Mouse (Mus musculus): ENCODE results near the gene Eefsec.

The Eefsec gene

DNA sequence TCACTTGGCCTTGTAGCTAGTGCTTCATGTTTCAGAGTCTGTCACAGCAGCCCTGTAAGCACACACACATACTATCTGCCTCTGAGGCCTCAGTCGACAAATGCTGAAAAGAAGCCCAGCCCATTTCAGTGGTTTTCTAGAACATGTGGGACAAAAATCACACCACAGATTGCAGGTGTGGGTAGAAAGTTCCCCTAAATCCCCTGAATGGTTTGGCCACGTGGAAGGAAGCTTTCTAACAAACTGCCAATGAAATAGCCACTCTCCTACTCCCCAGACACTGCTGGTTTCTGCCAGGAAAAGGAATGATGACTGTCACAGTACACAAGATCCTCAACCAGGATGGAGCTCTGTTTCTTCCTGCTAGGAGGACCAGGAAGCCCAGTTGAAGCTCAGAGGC is 33.7 kb downstream of the Eefsec start:
- DNase-seq, result no peak

DNA sequence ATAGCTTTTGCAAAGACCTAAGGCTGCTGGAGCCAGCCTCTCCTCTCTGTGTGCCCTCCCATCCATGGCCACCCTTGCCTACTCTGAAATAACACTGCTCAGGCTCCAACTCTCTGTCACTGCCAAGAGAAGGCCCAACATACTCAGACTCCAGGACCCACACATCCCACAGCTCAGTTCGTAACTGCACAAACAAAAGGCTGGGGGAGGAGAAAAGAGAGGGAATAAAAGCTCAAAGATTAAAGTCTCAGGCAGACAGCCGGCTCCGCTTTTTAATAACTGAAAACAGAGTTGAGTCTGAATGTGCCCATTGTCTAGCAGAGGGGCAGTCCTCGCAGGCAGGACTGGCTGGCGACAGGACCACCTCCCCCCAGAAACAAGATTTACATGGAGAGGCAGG is 36.8 kb downstream of the Eefsec start:
- no peak for DNase-seq

DNA sequence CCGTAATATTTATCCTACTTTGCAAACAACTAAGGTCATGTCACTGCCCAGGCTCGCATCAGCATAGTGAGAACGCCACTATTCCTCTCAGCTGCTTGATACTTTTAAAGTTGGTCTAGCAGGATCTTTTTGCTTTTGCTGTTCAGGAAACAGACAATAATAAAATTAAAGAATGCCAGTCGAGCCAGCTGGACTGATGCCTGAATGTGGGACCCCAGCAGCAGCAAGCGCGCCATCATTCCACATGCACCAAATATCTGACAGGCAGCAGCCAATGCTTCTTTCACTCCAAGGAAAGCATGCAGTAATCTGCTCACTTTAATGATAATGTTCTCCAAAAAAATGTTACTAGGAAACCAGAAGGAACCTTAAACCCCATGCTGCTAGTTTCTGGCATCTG is 45.9 kb downstream of the Eefsec start:
- DNase-seq, result no peak

DNA sequence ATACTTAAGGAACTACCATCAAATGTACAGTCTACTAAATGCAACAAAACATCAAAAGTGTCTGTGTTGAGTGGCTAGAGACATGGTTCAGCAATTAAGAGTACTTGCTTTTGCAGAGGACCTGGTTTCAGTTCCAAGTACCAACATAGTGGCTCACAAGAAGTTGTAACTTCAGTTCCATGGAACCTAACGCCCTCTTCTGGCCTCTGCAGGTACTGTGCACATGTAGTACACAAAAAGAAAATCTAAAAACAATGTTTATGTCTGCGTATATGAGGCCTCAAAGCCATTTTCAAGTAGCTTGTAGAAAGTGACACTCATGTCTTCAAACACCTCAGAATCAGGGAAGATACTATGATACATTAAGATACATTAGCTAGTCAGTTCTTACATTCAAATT is 48.4 kb downstream of the Eefsec start:
- DNase-seq, result no peak

DNA sequence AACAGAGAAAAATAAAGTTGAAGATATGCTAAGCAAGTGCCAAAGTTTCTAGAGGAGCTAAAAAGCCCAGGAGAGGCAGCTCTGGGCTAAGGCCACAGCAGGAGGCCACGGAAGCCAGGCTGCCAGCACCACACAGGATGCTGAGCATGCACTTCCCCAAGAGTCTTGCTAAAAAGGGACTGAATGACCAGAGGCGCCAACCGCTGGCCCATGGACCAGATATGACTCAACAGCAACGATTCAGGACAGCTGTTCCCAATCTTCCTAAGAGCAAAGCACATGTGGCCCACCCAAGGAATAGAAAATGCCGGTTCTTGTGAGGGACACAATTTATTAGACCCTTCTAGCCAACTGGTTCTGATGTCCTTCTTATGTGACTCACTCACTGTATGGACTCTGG is 57.4 kb downstream of the Eefsec start:
- no peak for DNase-seq

DNA sequence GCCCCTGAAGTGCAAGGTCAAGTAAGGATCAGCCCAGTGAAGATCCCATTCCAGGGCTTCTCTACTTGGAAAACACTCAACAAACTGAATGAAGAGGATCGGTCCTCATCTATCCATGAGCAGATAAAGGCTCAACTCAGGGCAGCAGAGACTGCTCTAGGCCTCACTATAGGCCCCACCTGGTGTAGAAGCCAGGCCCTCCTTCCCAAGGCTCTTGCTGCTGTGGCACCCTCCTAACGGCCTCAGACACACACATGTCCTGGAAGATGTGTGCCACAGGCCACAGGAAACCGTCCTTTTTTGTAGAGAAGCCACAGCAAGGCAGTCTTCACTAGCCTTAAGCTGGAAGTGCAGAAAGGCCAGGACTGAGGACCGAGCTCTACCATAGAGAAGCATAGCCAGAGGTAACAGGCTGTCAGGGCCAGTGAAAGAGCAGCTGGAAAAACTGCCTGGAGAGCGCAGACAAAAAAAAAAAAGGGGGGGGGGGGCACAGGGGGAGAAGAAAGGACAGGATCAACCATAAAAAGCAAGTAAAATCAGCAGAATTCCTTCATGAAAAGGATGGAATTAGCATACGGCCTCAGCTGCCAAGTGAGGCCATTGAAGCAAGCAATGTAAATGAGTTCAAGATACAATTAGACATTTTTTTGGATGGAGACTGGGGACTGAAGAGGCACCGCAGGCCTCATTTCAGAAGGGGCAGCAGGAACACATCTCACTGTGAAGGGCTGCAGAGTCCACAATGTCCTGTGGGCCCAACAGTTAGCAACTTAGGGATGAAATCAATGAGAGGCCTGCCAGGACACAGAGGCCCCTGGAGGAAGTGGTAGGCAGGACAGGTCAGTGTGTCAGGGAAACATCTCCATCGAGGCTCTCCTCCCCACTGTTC is 58.3 kb downstream of the Eefsec start:
- no peak for DNase-seq

DNA sequence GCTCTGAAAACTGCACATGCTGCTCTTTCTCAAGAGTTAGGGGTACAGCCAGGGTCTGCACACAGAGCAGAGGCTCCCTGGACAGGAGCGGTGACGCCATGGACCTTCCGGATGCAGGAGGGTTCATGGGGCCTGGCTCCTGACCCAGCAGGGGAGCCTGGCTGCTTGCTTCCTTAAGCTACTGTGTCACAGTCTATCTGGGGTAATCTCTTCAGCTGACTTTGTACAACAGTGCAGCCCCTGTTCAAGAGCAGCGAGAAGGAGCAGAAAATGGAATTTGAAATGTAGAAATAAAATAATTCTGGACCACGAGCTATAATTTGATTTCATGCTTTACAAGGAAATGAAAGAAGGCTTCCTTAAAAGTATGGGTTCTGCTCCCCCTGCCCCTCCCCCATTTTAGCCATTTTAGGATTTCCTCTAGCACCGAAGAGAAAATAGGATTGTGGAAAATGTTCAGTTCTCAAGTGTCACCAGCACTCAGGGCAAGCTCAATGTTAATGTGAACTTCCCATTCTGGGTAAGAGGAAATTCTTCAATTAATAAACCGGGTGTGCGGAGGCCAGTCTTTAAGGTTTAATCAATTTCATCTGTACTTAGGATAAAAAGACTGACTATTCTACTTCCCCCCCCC is 61.8 kb downstream of the Eefsec start:
- DNase-seq, result no peak

DNA sequence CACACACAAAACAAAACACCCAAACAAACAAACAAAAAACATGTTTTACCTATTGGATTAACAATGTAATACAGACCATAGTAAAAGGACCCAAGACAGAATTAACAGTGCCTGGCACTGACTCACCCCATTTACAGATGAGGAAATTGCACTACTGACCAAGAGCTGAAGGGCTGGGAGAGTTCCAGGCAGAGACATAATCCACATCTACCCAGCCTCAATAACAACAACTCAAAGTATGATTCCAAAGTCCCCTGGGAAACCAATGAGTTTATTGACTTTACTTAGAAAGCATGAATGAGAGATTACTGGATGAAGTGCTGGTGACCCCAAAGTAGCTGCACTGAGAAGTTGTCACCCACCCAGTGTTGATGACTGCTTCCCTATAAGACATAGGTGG is 62.6 kb downstream of the Eefsec start:
- no peak for DNase-seq

DNA sequence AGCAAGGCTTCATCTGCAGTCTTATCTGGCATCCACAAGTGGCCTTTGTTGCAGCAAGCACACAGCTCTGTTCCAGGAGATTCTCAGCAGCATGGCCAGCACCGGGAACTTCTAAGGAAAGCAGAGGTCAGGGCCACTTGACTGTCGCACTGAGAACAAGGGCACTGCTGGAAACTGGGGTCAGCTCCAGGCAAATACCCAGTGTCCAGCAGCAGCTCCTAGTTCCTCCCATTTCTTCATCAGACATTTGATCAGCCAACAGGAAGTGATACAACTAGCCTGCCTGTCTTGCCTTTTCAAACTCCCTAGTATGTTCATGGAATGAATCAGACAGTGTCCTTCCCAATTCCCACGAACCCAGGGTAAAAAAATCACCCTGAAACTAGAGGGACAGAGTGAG is 66.6 kb downstream of the Eefsec start:
- DNase-seq, result no peak

DNA sequence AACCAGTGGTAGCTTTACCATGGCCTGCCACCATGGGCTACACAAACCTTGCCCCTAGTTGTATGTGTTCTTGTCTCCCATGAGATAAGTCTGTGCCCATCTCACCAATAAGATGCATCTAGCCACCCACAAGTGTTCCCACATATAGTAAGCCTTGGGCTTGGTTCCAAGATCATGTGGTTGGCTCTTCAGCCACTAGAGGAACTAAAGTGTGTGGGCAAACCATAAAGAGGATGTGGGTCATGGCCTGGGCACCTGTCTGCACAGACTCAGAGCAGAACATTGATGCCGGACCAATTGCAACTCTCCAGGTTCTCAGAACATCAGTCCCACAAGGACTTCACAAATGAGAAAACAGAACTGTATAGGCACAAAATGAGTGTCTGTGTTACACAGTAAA is 67.5 kb downstream of the Eefsec start:
- no peak for DNase-seq

DNA sequence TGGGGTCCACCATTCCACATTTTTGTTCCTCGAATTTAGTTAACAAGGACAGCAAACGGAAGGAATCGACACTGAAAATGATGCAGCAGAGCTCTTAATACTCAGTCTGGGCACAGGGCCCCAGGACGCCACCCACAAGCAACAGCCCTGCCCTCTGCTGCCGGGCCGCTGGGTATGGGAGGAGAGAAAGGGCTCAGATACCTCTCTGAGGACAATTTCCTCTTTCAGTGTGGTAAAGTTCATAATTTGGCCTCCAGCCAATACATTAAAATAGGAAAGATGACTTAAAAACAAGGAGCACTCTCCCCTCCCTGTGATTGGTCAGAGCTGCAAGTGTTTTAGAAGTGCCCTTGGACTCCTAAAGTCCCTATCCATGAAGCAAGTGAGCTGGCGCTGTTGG is 72.1 kb downstream of the Eefsec start:
- DNase-seq, result no peak

DNA sequence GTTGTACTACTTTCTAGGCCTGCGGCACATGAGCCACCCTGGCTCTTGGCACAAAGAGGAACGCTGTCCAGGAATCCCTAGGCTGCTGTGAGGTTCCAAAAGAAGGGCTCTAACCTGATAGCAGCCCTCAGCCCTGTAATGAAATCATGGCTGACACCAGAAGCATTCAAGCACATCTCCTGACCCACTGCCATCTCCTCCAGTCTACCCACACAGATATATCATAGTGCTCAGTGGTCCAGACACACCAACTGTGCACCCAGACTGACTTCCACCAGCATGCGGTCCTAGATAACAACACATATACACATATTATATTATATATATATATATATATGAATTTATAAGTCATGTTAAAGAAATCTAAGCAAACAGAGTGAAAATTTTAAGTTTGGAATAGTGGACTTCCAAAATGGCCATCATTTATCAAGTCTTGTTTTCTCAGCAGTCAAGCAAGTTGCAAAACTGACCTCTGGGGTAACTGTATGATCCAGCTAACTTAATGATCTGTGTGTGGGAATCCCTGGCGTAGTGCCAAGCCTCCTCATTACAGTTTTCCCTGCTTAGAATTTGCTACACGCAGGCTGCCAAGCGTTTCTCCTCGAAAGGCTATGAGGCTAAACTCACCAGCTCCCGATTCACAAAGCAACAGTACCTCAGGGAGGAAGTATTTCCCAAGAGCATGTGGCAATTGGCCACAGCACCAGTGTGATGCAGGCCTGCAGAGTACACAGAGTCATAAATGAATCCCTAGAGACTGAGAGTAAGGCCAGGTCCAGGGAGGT is 76.3 kb downstream of the Eefsec start:
- DNase-seq, result no peak

DNA sequence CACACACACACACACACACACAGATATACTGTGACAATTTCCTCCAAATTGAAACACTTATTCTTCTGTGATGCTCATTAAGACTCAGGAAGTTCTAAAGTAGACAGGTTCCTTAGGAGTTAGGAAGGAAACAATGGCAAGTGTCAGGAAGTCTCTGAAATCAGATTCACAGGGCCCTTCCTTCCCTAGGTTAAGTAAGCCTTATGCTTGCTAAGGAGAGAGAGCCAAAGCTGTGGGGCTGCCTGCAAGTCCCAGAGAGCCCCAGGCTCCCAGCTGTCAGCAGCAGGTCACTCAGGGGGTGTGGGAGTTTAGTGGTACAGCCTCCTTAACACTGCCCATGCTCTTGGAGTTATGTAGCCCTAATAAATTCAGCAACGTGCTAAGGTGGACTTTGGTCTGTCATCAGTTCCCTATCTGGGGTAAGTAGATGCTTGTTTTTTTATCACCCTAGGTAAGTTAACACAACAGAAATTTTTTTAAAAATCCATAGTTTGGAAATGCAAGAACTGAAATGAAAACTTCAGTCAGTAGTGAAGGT is 82.8 kb downstream of the Eefsec start:
- no peak for DNase-seq

DNA sequence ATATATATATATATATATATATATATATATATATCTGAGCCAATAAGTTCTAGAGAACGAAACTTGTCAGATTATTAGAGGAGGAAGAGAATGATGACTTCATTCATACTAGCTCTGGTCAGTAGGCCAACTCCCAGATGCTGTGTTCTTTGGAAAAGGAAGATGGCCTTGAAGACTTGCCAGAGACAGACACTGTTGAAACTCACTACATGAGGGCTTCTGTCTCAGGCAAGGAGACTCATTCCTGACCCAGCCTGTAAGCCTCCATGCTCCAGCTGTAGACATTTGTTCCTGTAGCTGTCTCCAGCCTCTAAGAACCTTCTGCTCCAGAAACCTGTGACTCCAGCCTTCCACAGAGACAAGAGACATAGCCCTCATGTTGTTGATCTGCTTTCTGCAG is 85.2 kb downstream of the Eefsec start:
- no peak for DNase-seq

DNA sequence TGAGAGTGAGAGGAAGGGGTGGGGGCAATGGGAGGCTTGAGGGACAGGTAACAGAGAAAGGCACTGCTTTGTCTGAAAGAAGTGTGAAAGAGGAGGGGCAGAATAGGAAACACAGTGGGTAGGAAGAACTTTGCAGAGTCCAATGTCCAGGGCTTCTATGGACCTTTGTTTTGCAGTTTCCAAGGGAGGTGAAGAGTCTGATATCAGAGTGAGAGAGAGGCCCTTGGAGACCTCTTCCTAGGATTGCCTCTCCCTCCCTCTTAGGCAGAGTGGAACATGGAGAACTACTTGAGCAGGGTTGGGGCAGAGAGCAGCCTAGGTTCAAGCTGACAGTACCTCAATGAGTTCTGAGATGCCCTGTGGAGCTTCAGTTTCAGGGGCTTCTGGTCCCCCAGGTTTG is 88.1 kb downstream of the Eefsec start:
- no peak for DNase-seq

DNA sequence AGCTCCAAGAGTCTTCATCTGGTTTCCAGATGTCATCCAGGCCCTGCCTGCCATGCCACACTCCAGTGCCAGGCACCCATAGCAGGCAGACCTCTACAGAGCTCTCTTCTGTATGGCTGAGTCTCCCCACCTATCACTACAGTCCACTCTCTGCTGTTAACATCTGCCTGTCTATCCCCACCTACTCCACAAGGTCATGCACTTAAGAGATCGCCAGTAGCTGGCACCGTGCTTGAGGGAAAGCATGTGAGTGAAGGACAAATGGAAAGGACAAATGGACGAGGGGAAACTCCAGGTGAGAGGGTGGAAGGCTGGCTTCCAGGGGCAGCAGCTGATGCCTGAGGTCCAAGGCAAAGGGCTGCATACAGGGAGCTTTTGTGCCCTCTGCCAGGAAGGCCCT is 90.5 kb downstream of the Eefsec start:
- no peak for DNase-seq

DNA sequence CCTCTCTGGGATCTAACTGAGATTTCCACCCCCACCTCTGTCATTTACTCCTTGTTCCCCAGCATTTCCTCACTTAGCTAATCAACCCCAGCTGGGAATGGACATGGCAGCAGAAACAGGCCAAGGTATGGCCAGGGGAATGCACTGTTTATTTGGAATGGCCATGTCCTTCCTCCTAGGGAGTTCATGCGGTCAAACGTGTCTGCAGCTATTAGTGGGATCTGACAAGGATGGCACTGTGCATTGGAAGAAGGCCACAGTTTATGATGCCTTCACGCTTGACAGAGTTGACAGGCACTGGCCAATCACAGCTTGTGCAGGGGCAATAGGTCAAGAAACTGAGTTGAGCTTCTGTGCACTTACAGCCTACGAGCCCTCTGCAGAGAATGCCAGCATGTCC is 93.8 kb downstream of the Eefsec start:
- DNase-seq, result peak; percentile 20

DNA sequence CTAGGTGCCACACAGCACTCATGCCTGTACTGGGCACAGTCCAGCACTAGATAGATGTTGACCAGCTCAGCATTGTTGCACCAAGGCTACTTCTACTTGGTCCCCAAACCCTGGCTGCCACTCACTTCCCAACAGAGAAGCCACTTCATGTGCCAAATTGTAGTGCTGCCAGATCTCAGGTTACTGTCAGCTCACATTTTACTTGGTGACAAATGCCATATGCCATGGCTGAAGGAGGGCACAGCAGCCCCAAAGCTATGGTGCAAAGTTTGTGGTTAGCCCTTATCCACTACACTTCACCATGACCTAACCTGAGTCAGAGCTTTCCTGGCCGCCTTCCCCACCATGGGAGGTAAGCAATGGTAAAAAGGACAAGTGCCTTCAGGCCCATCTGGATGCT is 99.6 kb downstream of the Eefsec start:
- DNase-seq, result peak; percentile 85

DNA sequence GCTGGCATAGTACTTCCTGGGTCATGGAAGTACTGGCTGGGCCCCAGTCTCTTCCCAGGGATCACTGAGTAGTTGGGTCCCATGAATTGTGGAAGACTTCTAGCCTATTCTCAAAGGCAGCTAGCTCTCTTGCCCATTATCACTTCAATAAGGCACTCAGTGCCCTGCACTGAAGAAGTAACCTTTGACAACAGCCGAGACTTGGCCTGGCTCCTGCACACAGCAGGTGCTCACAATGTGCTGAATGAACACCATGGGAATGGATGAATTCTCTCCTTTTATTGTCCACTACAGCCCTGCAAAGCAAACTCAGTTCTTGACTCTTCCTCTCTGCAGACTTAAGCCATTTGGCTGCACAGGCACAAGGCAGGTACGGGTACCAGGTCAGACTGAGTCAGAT is 101.0 kb downstream of the Eefsec start:
- peak; percentile 71 for DNase-seq

DNA sequence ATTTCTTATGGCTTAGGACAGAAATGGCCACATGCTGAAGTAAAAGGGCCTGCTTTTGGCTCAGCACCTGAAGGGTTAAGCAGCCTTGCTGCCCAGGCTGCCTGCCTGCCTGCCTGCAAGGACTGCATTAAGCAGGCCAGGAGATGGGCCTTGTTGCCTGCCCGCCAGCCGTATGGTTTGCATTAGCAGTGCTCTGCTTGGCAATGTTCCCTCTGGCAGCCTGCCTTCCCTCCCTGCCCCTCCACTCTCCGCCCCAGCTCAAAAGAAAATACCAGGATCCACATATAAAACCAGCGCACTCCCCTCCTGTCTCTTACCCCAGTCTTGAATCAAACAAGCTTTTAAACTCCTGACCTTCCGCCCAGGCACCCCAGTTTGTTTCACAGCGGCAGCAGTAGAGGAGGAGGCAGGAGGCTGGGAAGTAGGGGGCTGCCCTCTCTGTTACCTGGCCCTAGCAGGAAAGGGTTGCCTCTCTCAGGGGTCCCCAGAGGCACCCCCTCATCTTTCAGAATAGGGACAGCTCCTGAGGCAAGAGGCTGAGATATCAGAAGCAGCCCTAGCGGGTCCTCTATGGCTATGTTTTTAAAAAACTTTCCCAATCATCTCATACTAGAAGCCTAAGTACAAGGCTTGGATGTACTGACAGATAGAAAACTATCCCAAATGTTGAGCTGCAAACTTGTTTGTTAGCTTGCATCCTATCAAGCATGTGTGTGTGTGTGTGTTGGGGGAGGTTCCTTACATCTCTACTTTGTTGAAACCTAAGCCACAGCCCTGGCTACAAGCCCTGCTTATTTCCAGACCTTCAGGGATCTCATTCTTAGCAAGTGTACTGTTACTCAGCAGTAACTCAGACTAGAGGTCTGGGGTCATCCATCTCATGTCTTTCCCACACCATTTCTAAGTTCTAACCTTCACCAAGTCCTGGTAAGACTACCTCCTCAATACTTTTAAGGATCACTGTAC is 102.6 kb downstream of the Eefsec start:
- peak; percentile 78 for DNase-seq

DNA sequence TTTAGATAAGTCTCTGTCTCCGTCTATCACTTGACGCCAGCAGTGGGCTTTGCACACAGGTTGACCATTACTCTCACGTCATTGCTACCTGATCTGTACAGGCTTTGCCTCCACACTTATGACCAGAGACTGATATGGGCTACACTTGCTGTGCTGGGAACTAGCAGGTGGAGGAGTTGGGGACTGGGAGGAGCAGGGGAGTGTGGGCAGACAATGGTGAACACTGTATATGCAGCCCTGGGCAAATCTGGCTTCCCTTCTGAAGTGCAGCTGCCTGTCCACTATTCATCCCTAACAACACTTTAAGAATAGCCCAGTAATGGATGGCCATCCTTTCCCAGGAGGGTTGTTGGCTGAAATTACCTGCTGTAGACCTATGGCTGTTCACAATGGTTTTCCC is 103.4 kb downstream of the Eefsec start:
- DNase-seq, result no peak

DNA sequence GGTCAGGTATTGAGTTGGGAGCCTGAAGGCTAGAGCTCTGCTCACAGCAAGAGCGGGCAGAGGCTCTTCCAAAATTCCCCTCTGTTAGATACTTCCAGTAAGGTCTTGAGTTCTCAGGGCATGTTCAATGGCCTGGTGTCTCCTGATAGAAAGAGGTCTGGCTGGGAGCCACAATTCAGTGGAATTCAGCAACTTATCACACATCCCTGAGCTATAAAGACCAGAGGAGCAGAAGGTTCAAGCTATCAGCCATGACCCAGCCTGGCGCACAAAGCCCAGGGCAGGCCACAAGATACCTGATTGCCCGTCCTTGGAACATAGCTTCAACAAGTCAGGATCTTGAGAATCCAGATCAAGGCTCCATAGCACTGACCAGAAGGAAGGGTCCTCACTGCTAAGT is 105.2 kb downstream of the Eefsec start:
- DNase-seq, result no peak

Data from cerebellum, adult 9-11 months (tissue).